Mouse (Mus musculus): ENCODE results near the gene Vnn1.

Gene Vnn1

GRCm38 (mm10) chr10:23894601-23895349, at the start of gene Vnn1:
TSS of gene Vnn1 (plus strand) at chr10:23894688.
- ChIA-PET POLR2A (interaction anchor here in 2 of 4 experiments (0.6 to 0.8 kb wide), 3 partner anchors 78 to 266 kb away, joined by 3 to 4 read pairs (median 4); no protein-coding TSS in a partner anchor), CTCF (no interaction called here)

GRCm38 (mm10) chr10:23851228-23851912, 43.1 kb upstream of the Vnn1 start, which contains the start of gene Vnn3:
TSS of gene Vnn3 (plus strand) at chr10:23851462.
- ChIA-PET POLR2A (no interaction called here), CTCF (interaction anchor here in 1 of 4 experiments (0.6 kb wide), 1 partner anchor 461 kb away, joined by 4 read pairs; no protein-coding TSS in a partner anchor)

- POLR2A ChIA-PET = no interaction called here
- CTCF ChIA-PET = no interaction called here
These were observed 42.4 kb upstream of the Vnn1 start for GRCm38 (mm10) chr10:23852096-23852495.

- CTCF ChIA-PET = no interaction called here
- POLR2A ChIA-PET = interaction anchor here in 1 of 4 experiments (0.6 kb wide), 2 partner anchors 246 to 863 kb away, joined by 3 read pairs; no protein-coding TSS in a partner anchor
These were observed 29.9 kb upstream of the Vnn1 start for GRCm38 (mm10) chr10:23864362-23865312.

- CTCF ChIA-PET = interaction anchor here in 2 of 4 experiments (0.9 to 1.5 kb wide), 4 partner anchors 10 to 431 kb away, joined by 3 to 9 read pairs (median 5); no protein-coding TSS in a partner anchor
- POLR2A ChIA-PET = no interaction called here
These were observed 13.8 kb upstream of the Vnn1 start for GRCm38 (mm10) chr10:23880695-23881094.

GRCm38 (mm10) chr10:23884910-23885309, 9.6 kb upstream of the Vnn1 start:
- CTCF ChIA-PET = interaction anchor here in 1 of 4 experiments (0.6 kb wide), 1 partner anchor 21 kb away, joined by 3 read pairs; no protein-coding TSS in a partner anchor
- POLR2A ChIA-PET = interaction anchor here in 1 of 4 experiments (0.7 kb wide), 1 partner anchor 1610 kb away, joined by 5 read pairs; no protein-coding TSS in a partner anchor

GRCm38 (mm10) chr10:23886060-23886459, 8.4 kb upstream of the Vnn1 start:
- CTCF ChIA-PET = no interaction called here

GRCm38 (mm10) chr10:23892987-23893386, 1.5 kb upstream of the Vnn1 start:
- CTCF ChIA-PET = no interaction called here
- POLR2A ChIA-PET = no interaction called here

More at GRCm38 (mm10) chr10:23886060-23886459, 8.4 kb upstream of the Vnn1 start:
- POLR2A ChIA-PET = interaction anchor here in 1 of 4 experiments (1.0 kb wide), 2 partner anchors 52 to 70 kb away, joined by 3 to 4 read pairs; partner anchors contain the start of gene Taar2

- ChIA-PET CTCF (no interaction called here), POLR2A (no interaction called here)
These were observed 888 bp downstream of the Vnn1 start for GRCm38 (mm10) chr10:23895376-23895775.

GRCm38 (mm10) chr10:23901119-23901518, 6.6 kb downstream of the Vnn1 start:
- POLR2A ChIA-PET = no interaction called here
- CTCF ChIA-PET = interaction anchor here in 1 of 4 experiments (0.7 kb wide), 1 partner anchor 81 kb away, joined by 3 read pairs; no protein-coding TSS in a partner anchor

GRCm38 (mm10) chr10:23905661-23906060, 11.2 kb downstream of the Vnn1 start:
- CTCF ChIA-PET = interaction anchor here in 1 of 4 experiments (0.6 kb wide), 2 partner anchors 21 to 107 kb away, joined by 3 read pairs; no protein-coding TSS in a partner anchor
- POLR2A ChIA-PET = no interaction called here

GRCm38 (mm10) chr10:23920056-23920455, 25.6 kb downstream of the Vnn1 start, which contains the start of gene Taar1:
TSS of gene Taar1 (plus strand) at chr10:23920356.
- POLR2A ChIA-PET = no interaction called here
- CTCF ChIA-PET = no interaction called here

GRCm38 (mm10) chr10:23922468-23922867, 28.0 kb downstream of the Vnn1 start:
- CTCF ChIA-PET = no interaction called here
- POLR2A ChIA-PET = no interaction called here

- CTCF ChIA-PET = no interaction called here
These were observed 29.5 kb downstream of the Vnn1 start for GRCm38 (mm10) chr10:23923941-23924340.

GRCm38 (mm10) chr10:23937613-23938012, 43.1 kb downstream of the Vnn1 start:
- POLR2A ChIA-PET = interaction anchor here in 2 of 4 experiments (0.9 to 1.3 kb wide), 3 partner anchors 52 to 147 kb away, joined by 3 read pairs; no protein-coding TSS in a partner anchor
- CTCF ChIA-PET = interaction anchor here in 3 of 4 experiments (0.5 to 1.6 kb wide), 3 partner anchors 194 to 671 kb away, joined by 3 to 5 read pairs (median 3); no protein-coding TSS in a partner anchor

More at GRCm38 (mm10) chr10:23923941-23924340, 29.5 kb downstream of the Vnn1 start:
- POLR2A ChIA-PET = no interaction called here

GRCm38 (mm10) chr10:23938312-23938711, 43.8 kb downstream of the Vnn1 start, which contains the start of gene Taar2:
TSS of gene Taar2 (plus strand) at chr10:23938572.
- CTCF ChIA-PET = interaction anchor here in 2 of 4 experiments (0.7 to 1.6 kb wide), 3 partner anchors 193 to 670 kb away, joined by 3 to 5 read pairs (median 4); no protein-coding TSS in a partner anchor
- POLR2A ChIA-PET = interaction anchor here in 2 of 4 experiments (0.5 to 0.9 kb wide), 2 partner anchors 52 to 150 kb away, joined by 3 read pairs; no protein-coding TSS in a partner anchor

- CTCF ChIA-PET = interaction anchor here (0.5 to 1.1 kb wide), 17 partner anchors 12 to 854 kb away, joined by 3 to 6 read pairs (median 3); no protein-coding TSS in a partner anchor
- POLR2A ChIA-PET = interaction anchor here in 2 of 4 experiments (0.5 to 0.7 kb wide), 3 partner anchors 21 to 127 kb away, joined by 3 to 5 read pairs (median 3); no protein-coding TSS in a partner anchor
These were observed 48.0 kb downstream of the Vnn1 start for GRCm38 (mm10) chr10:23942465-23942864.

- ChIA-PET CTCF (no interaction called here), POLR2A (no interaction called here)
These were observed 53.5 kb downstream of the Vnn1 start for GRCm38 (mm10) chr10:23948026-23948425.
